ENCODE assay signal across 26 mouse cellular contexts in the genomic region with DNA sequence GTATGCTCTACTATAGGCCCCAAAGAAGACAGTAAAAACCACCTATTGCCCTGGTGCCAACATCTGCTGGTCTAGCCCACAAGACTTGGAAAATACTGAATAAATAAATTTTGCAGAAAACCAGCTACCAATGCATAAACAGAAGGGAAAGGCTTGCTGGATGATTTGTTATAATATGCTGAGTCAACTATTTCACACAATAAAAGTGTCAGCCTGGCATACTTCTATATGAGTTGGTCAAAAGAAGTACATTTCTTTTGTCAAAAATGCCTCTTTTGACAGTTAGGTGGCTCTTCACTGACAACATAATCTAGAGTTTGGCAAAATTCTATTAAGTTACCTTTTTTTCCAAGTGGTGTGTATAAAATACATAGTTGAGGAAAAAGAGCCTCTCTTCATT.
"Had no signal": no experiment of that assay in that cellular context is flagged by ENCODE, and none has a peak within 500 bp of the region (broad histone marks: within the 10 kb centered on the region; RNA-seq: fewer than 3 reads in every experiment).

No protein-coding gene starts in this region.

- H3K27me3 ChIP-seq: heart, embryonic 12.5 days; heart, embryonic 15.5 days; hindbrain, embryonic 13.5 days; hindbrain, embryonic 15.5 days; kidney, embryonic 15.5 days; limb, embryonic 12.5 days; liver, embryonic 13.5 days had no signal

- ATAC-seq: hindbrain, postnatal 0 days had no signal

- H3K4me3 ChIP-seq: gastrocnemius, adult 2 months; heart, embryonic 12.5 days; heart, embryonic 15.5 days; hindbrain, embryonic 13.5 days; hindbrain, embryonic 15.5 days; kidney, embryonic 15.5 days; left cerebral cortex, adult 2 months; limb, embryonic 10.5 days; limb, embryonic 12.5 days; liver, embryonic 13.5 days had no signal

- H3K36me3 ChIP-seq: hindbrain, embryonic 15.5 days; liver, embryonic 13.5 days had no signal

- DNase-seq: gastrocnemius, adult 2 months; gastrocnemius, postnatal 10 days; gastrocnemius, postnatal 25 days; heart, adult 18-20 months; heart, postnatal 14 days; heart, postnatal 36 days; kidney, adult 11 months; kidney, adult 2 months; kidney, adult 9 months; kidney, postnatal 14 days; kidney, postnatal 36 days; layer of hippocampus, adult 9-11 months; layer of hippocampus, postnatal 36 days; liver; liver, embryonic 13.5 days had no signal

- H3K27ac ChIP-seq: hindbrain, embryonic 13.5 days; hindbrain, embryonic 15.5 days; hindbrain, postnatal 0 days; kidney, postnatal 0 days; liver, embryonic 13.5 days had no signal

- H3K9ac ChIP-seq: heart, embryonic 15.5 days; hindbrain, embryonic 13.5 days; hindbrain, embryonic 15.5 days; kidney, embryonic 15.5 days; limb, embryonic 12.5 days; liver, embryonic 13.5 days had no signal

- H3K4me2 ChIP-seq: hindbrain, embryonic 13.5 days; hindbrain, embryonic 15.5 days; kidney, embryonic 15.5 days; limb, embryonic 12.5 days; liver, embryonic 11.5 days; liver, embryonic 13.5 days had no signal

- H3K9me3 ChIP-seq: heart, embryonic 12.5 days; heart, embryonic 15.5 days; hindbrain, embryonic 13.5 days; hindbrain, embryonic 15.5 days; kidney, embryonic 15.5 days; limb, embryonic 10.5 days; limb, embryonic 12.5 days; liver, embryonic 13.5 days had no signal

- H3K4me1 ChIP-seq: hindbrain, embryonic 13.5 days; hindbrain, embryonic 15.5 days had no signal
